Mouse (Mus musculus): ENCODE data around the gene Meaf6.

GRCm38 (mm10) chr4:125099458-125099857 is 14.5 kb downstream of the Meaf6 start:
- TF ChIP-seq POLR2A (IDR thresholded peaks at IDR 0.05; ENCODE audit: insufficient read depth, low read length) (no peak), CTCF (IDR thresholded peaks at IDR 0.05; ENCODE audit: low read depth, low read length) (peak; percentile 92), EP300 (IDR thresholded peaks at IDR 0.05; ENCODE audit: insufficient read depth, low read depth, low read length) (no peak)

Data from ES-Bruce4 (cell line).